Comparison of ENCODE assay signal across 8 mouse cellular contexts in the genomic region with DNA sequence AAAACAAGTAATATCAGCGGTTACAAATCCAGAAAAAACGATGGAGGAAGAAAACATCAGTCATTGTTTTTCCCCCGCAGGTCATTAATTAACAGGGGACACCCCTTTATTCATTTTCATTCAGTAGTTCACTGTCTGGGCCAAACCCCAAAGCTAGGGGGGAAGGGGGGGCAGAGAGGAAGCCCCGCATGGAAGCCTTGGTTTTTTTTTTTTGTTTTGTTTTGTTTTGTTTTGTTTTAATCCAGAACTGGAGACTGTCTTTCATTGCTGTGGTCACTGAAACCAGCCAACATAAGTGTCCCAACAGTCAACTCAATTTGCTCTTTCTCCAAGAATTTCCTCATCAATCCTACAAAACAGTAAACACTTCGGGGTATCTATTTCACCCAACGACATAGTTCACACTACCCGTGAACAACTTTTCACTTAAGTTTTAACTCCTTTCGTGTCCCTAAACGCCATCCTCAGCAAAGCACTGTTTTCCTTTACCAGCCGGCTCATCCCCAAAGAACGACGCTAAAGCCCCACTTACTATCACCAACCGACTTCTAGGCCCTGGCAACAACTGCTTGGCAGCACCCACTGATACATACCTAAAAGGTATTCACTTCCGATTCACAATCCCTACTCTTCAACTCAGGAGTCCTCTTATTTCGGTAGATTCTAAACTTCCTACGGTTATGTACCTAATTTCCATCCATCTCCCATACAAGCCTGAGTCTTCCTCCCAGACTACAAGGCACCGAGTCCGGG. TPM values are rescaled to one million over a fixed set of nuclear protein-coding genes. Genes with fewer than 3 reads are reported as not detected.
DNase-seq lines count a peak whose midpoint lies in the region; ATAC-seq and TF ChIP-seq lines count a peak whose summit lies in the region.

No protein-coding gene starts in this region.

- peak overlapping the region; percentile 80 for H3K4me2 ChIP-seq in kidney, embryonic 16.5 days (replicated peaks; ENCODE audit: low read depth, low read length)
- H3K4me2 ChIP-seq in embryonic facial prominence, embryonic 15.5 days (replicated peaks): peak overlapping the region; percentile 80
- H3K4me2 ChIP-seq in intestine, postnatal 0 days (replicated peaks; ENCODE audit: low read depth): peak overlapping the region; percentile 88
- peak overlapping the region; percentile 90 for H3K4me2 ChIP-seq in neural tube, embryonic 13.5 days

- in situ Hi-C loops in ES-E14 (cut with MboI; ENCODE audit: low sequenced_read_pairs in 2 of 2, unreplicated experiment in 2 of 2): no loop called here

- peaks cover 34% of the 10 kb centered on the region for H3K4me1 ChIP-seq in kidney, embryonic 16.5 days (ENCODE audit: insufficient read depth, low read length)
- H3K4me1 ChIP-seq in ES-E14 (ENCODE audit: control insufficient read depth in 2 of 2, insufficient read depth in 2 of 2, low read length in 2 of 2, poor library complexity in 1 of 2): no peaks in the 10 kb centered on the region
- H3K4me1 ChIP-seq in embryonic facial prominence, embryonic 15.5 days: peaks cover 7% of the 10 kb centered on the region; the same call in 1 of the 2 replicates
- H3K4me1 ChIP-seq in intestine, postnatal 0 days (replicated peaks; ENCODE audit: control insufficient read depth, insufficient read depth, low read length): 0 out of 2 replicates have a peak, but pooled peaks cover 12% of the 10 kb centered on the region
- peaks cover 42% of the 10 kb centered on the region for H3K4me1 ChIP-seq in neural tube, embryonic 13.5 days (replicated peaks)

- no peak overlapping the region; the same call in 1 of the 2 replicates for H3K27ac ChIP-seq in kidney, embryonic 16.5 days (ENCODE audit: low read length)
- no peak overlapping the region for H3K27ac ChIP-seq in ES-E14 (ENCODE audit: insufficient read depth, low read depth, low read length, poor library complexity, severe bottlenecking)
- peak overlapping the region; percentile 94 for H3K27ac ChIP-seq in embryonic facial prominence, embryonic 15.5 days (replicated peaks)
- H3K27ac ChIP-seq in intestine, postnatal 0 days (ENCODE audit: low read depth, low read length): 0 out of 2 replicates have a peak overlapping the region, but pooled peaks have one; percentile 88
- H3K27ac ChIP-seq in neural tube, embryonic 13.5 days (replicated peaks): peak overlapping the region; percentile 94

- no peak for TF ChIP-seq CTCF in intestine, postnatal 0 days (IDR thresholded peaks at IDR 0.05; ENCODE audit: low read depth)

- H3K9ac ChIP-seq in kidney, embryonic 16.5 days (replicated peaks; ENCODE audit: low read length): peak overlapping the region; percentile 85
- H3K9ac ChIP-seq in ES-E14 (ENCODE audit: insufficient read depth, low read depth, low read length, poor library complexity, severe bottlenecking): peak overlapping the region; percentile 67
- H3K9ac ChIP-seq in embryonic facial prominence, embryonic 15.5 days: peak overlapping the region; percentile 45
- H3K9ac ChIP-seq in intestine, postnatal 0 days (ENCODE audit: low read depth, low read length): peak overlapping the region; percentile 85
- peak overlapping the region; percentile 90 for H3K9ac ChIP-seq in neural tube, embryonic 13.5 days

- H3K9me3 ChIP-seq in kidney, embryonic 16.5 days (ENCODE audit: low read length): no peaks in the 10 kb centered on the region
- no peaks in the 10 kb centered on the region for H3K9me3 ChIP-seq in ES-E14 (ENCODE audit: control insufficient read depth, insufficient read depth, low read depth, low read length)
- H3K9me3 ChIP-seq in embryonic facial prominence, embryonic 15.5 days (replicated peaks): no peaks in the 10 kb centered on the region
- H3K9me3 ChIP-seq in intestine, postnatal 0 days (ENCODE audit: control insufficient read depth): no peaks in the 10 kb centered on the region
- H3K9me3 ChIP-seq in neural tube, embryonic 13.5 days: no peaks in the 10 kb centered on the region

- H3K27me3 ChIP-seq in kidney, embryonic 16.5 days (ENCODE audit: insufficient read depth, low read length): no peaks in the 10 kb centered on the region
- no peaks in the 10 kb centered on the region for H3K27me3 ChIP-seq in embryonic facial prominence, embryonic 15.5 days
- H3K27me3 ChIP-seq in intestine, postnatal 0 days (replicated peaks; ENCODE audit: control insufficient read depth, insufficient read depth, low read length): no peaks in the 10 kb centered on the region
- no peaks in the 10 kb centered on the region for H3K27me3 ChIP-seq in neural tube, embryonic 13.5 days

- WGBS in kidney, embryonic 16.5 days: 16% methylated on average over 18 of the region's 18 CpGs
- 22% methylated on average over 18 of the region's 18 CpGs for WGBS in embryonic facial prominence, embryonic 15.5 days
- 19% methylated on average over 18 of the region's 18 CpGs for WGBS in intestine, postnatal 0 days
- 32% methylated on average over 18 of the region's 18 CpGs for WGBS in neural tube, embryonic 13.5 days

- DNase-seq in kidney, postnatal 10 days: no peak
- peak; percentile 13 for DNase-seq in ES-E14 (ENCODE audit: low read depth, low spot score)
- DNase-seq in gastrocnemius, postnatal 4 days (ENCODE audit: low spot score in 2 of 2): no peak
- DNase-seq in right cerebral cortex, postnatal 36 days (ENCODE audit: low spot score in 2 of 2): no peak

- H3K4me3 ChIP-seq in kidney, embryonic 16.5 days (ENCODE audit: low read length): peak overlapping the region; percentile 85
- peak overlapping the region; percentile 85 to 88 for H3K4me3 ChIP-seq in ES-E14 (ENCODE audit: insufficient read depth in 1 of 2, low read depth in 1 of 2, low read length in 2 of 2, poor library complexity in 1 of 2, severe bottlenecking in 1 of 2)
- H3K4me3 ChIP-seq in embryonic facial prominence, embryonic 15.5 days (replicated peaks): peak overlapping the region; percentile 60
- peak overlapping the region; percentile 95 for H3K4me3 ChIP-seq in intestine, postnatal 0 days (ENCODE audit: low read depth, low read length)
- peak overlapping the region; percentile 70 for H3K4me3 ChIP-seq in neural tube, embryonic 13.5 days

- H3K36me3 ChIP-seq in kidney, embryonic 16.5 days (ENCODE audit: insufficient read depth, low read length): no peaks in the 10 kb centered on the region
- H3K36me3 ChIP-seq in ES-E14 (ENCODE audit: control insufficient read depth, insufficient read depth, low read length, poor library complexity, severe bottlenecking): no peaks in the 10 kb centered on the region
- no peaks in the 10 kb centered on the region for H3K36me3 ChIP-seq in embryonic facial prominence, embryonic 15.5 days
- H3K36me3 ChIP-seq in intestine, postnatal 0 days (ENCODE audit: control insufficient read depth, insufficient read depth): no peaks in the 10 kb centered on the region
- H3K36me3 ChIP-seq in neural tube, embryonic 13.5 days: no peaks in the 10 kb centered on the region

- ATAC-seq in kidney, embryonic 16.5 days (ENCODE audit: low FRiP score, low TSS enrichment): no peak
- ATAC-seq in embryonic facial prominence, embryonic 15.5 days (ENCODE audit: insufficient number of reproducible peaks, low FRiP score, low TSS enrichment, low read depth): no peak
- ATAC-seq in intestine, postnatal 0 days: no peak
- ATAC-seq in neural tube, embryonic 13.5 days (ENCODE audit: low read depth): peak; percentile 2; the same call in 1 of the 2 replicates

TF ChIP-seq in ES-E14, 5 proteins besides CTCF, POLR2A, EP300 and RAD21:
- TF ChIP-seq ZC3H11A (IDR thresholded peaks at IDR 0.05; ENCODE audit: borderline replicate concordance, low read depth, low read length) (no peak), CHD2 (IDR thresholded peaks at IDR 0.05; ENCODE audit: low read depth, low read length) (no peak), HCFC1 (IDR thresholded peaks at IDR 0.05; ENCODE audit: borderline replicate concordance, insufficient read depth, low read length) (no peak), ZNF384 (IDR thresholded peaks at IDR 0.05; ENCODE audit: low read depth, low read length) (no peak), MAFK (IDR thresholded peaks at IDR 0.05; ENCODE audit: insufficient read depth, low read depth, low read length) (no peak)

RNA-seq across cellular contexts. Expression of gene Insig2, which starts 5.6 kb away (rescaled TPM):
- polyA plus RNA-seq in kidney, embryonic 16.5 days (2015; fragmentation: Nextera tagmentation; extraction: Ambion mirVana): 34.3 and 36.5 TPM in 2 replicates
- total RNA-seq in ES-E14 (2012; rRNA removed): 24.9 and 34.4 TPM in 2 replicates
- polyA plus RNA-seq in embryonic facial prominence, embryonic 15.5 days (2015; fragmentation: Nextera tagmentation; extraction: Ambion mirVana): 44.9 and 47.4 TPM in 2 replicates
- 36.9 and 38.9 TPM in 2 replicates for polyA plus RNA-seq in intestine, postnatal 0 days (2015; fragmentation: Nextera tagmentation; extraction: Ambion mirVana)
- 42.4 and 48.6 TPM in 2 replicates for polyA plus RNA-seq in neural tube, embryonic 13.5 days (2015; fragmentation: Nextera tagmentation; extraction: Ambion mirVana)
- total RNA-seq in gastrocnemius, postnatal 4 days (2021): 10 to 100 TPM; 33.9 to 37.3 TPM

Comparison
In these comparisons a context has a peak if more than half of its experiments do, and no peak if none do; other contexts are left out.
1. H3K27ac ChIP-seq: peak in embryonic facial prominence, embryonic 15.5 days (single experiment), intestine, postnatal 0 days (single experiment) and neural tube, embryonic 13.5 days (single experiment); none in kidney, embryonic 16.5 days (single experiment) and ES-E14 (single experiment).
2. Peak in every context shown above with its lines, with median percentiles within 50 percentile points of each other: H3K4me2 ChIP-seq, H3K4me3 ChIP-seq and H3K9ac ChIP-seq.